Mouse (Mus musculus): ENCODE measurements at regions not wholly inside any gene's neighbourhood (a gene's known extent, or its start where the extent isn't known, plus 50 kb on each side); places are given as distances from the start of the nearest gene placed in this dataset.

GRCm38 (mm10) chr5:90049856-90050255, 166.7 kb upstream of the Adamts3 start:
- Histone ChIP-seq H3K9me3 (ENCODE audit: control insufficient read depth, low read length) (no peaks in the 10 kb centered on the region), H3K4me3 (replicated peaks; ENCODE audit: low read length) (no peak overlapping the region)
- ATAC-seq, result no peak

DNA sequence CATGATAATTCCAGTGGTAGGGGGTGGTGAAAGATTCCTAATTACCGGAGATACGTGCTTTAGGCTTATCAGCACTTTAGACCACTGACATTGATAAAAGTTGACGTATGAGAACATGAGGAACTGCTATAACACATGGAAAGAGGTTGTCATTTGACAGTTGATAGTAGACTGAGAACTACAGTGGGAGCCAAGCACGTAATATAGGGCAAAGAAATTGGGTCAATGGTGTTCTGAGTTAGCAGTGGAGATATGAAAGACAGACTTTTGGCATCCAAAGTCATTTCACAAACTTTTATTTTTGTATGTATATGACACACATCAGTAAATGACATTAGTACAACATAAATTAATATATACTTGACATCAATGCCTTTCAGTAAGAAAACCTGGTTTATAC, 159.6 kb upstream of the Adamts3 start:
- 91% methylated on average over 4 of the region's 4 CpGs for WGBS
- no peaks in the 10 kb centered on the region for H3K4me1 ChIP-seq (replicated peaks; ENCODE audit: control insufficient read depth, insufficient read depth, low read length)

More at GRCm38 (mm10) chr5:90049856-90050255, 166.7 kb upstream of the Adamts3 start:
- no peaks in the 10 kb centered on the region for H3K4me1 ChIP-seq (replicated peaks; ENCODE audit: control insufficient read depth, insufficient read depth, low read length)
- no peak overlapping the region for H3K27ac ChIP-seq (ENCODE audit: low read length)
- no peak overlapping the region for H3K4me2 ChIP-seq (ENCODE audit: low read length)
- H3K27me3 ChIP-seq (replicated peaks; ENCODE audit: control insufficient read depth, insufficient read depth, low read length), result no peaks in the 10 kb centered on the region
- no peak overlapping the region for H3K9ac ChIP-seq (replicated peaks; ENCODE audit: low read depth, low read length)
- 88% methylated on average over 3 of the region's 3 CpGs for WGBS
- H3K36me3 ChIP-seq (ENCODE audit: control insufficient read depth, insufficient read depth), result no peaks in the 10 kb centered on the region

GRCm38 (mm10) chr5:90033103-90033502, 150.0 kb upstream of the Adamts3 start:
- 36% methylated on average over 5 of the region's 5 CpGs for WGBS
- no peaks in the 10 kb centered on the region for H3K9me3 ChIP-seq (ENCODE audit: control insufficient read depth, low read length)
- H3K27ac ChIP-seq (ENCODE audit: low read length), result peak overlapping the region; percentile 85
- peaks cover 5% of the 10 kb centered on the region; the same call in 1 of the 2 replicates for H3K4me1 ChIP-seq (replicated peaks; ENCODE audit: control insufficient read depth, insufficient read depth, low read length)
- no peak overlapping the region for H3K4me2 ChIP-seq (ENCODE audit: low read length)
- no peaks in the 10 kb centered on the region for H3K27me3 ChIP-seq (replicated peaks; ENCODE audit: control insufficient read depth, insufficient read depth, low read length)
- H3K36me3 ChIP-seq (ENCODE audit: control insufficient read depth, insufficient read depth), result no peaks in the 10 kb centered on the region
- no peak overlapping the region for H3K4me3 ChIP-seq (replicated peaks; ENCODE audit: low read length)
- ATAC-seq, result peak; percentile 96
- H3K9ac ChIP-seq (replicated peaks; ENCODE audit: low read depth, low read length), result no peak overlapping the region

More for the DNA sequence above, 159.6 kb upstream of the Adamts3 start:
- H3K27me3 ChIP-seq (replicated peaks; ENCODE audit: control insufficient read depth, insufficient read depth, low read length), result no peaks in the 10 kb centered on the region
- H3K27ac ChIP-seq (ENCODE audit: low read length), result no peak overlapping the region
- ATAC-seq, result no peak
- no peak overlapping the region for H3K4me2 ChIP-seq (ENCODE audit: low read length)
- H3K4me3 ChIP-seq (replicated peaks; ENCODE audit: low read length), result no peak overlapping the region
- H3K9ac ChIP-seq (replicated peaks; ENCODE audit: low read depth, low read length), result no peak overlapping the region
- no peaks in the 10 kb centered on the region for H3K36me3 ChIP-seq (ENCODE audit: control insufficient read depth, insufficient read depth)
- no peaks in the 10 kb centered on the region for H3K9me3 ChIP-seq (ENCODE audit: control insufficient read depth, low read length)

- no peak overlapping the region for H3K4me3 ChIP-seq (replicated peaks; ENCODE audit: low read length)
- no peaks in the 10 kb centered on the region for H3K9me3 ChIP-seq (ENCODE audit: control insufficient read depth, low read length)
- H3K27ac ChIP-seq (ENCODE audit: low read length), result no peak overlapping the region
- 84% methylated on average over 2 of the region's 2 CpGs for WGBS
- H3K9ac ChIP-seq (replicated peaks; ENCODE audit: low read depth, low read length), result no peak overlapping the region
- no peaks in the 10 kb centered on the region for H3K36me3 ChIP-seq (ENCODE audit: control insufficient read depth, insufficient read depth)
- H3K27me3 ChIP-seq (replicated peaks; ENCODE audit: control insufficient read depth, insufficient read depth, low read length), result no peaks in the 10 kb centered on the region
- no peak overlapping the region for H3K4me2 ChIP-seq (ENCODE audit: low read length)
- ATAC-seq, result no peak
- peaks cover 9% of the 10 kb centered on the region; the same call in 1 of the 2 replicates for H3K4me1 ChIP-seq (replicated peaks; ENCODE audit: control insufficient read depth, insufficient read depth, low read length)
Measured at GRCm38 (mm10) chr5:90030737-90031136, 147.6 kb upstream of the Adamts3 start.

DNA sequence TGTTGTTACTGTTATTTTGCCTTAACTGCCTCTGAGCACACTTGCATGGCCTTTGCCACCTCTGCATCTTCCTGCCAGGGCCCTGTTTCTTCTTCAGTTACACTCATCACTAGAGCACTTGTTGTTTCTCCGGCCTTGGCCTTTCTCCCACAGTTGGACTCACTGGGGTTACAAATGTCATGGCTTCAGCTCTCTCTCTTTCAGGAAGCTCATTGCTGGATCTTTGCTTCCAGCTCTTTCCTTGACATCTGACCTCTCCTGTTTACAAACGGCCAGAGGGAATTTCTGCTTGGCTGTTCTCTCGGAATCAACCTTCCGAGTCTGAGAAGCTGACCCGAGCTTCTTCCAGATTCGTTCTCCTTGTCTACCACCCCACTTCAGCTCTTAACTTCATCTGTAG, 146.6 kb upstream of the Adamts3 start:
- 75% methylated on average over 6 of the region's 6 CpGs for WGBS
- Histone ChIP-seq H3K27ac (ENCODE audit: low read length) (no peak overlapping the region), H3K4me2 (ENCODE audit: low read length) (no peak overlapping the region), H3K4me3 (replicated peaks; ENCODE audit: low read length) (no peak overlapping the region), H3K27me3 (replicated peaks; ENCODE audit: control insufficient read depth, insufficient read depth, low read length) (no peaks in the 10 kb centered on the region), H3K9ac (replicated peaks; ENCODE audit: low read depth, low read length) (no peak overlapping the region), H3K36me3 (ENCODE audit: control insufficient read depth, insufficient read depth) (no peaks in the 10 kb centered on the region), H3K4me1 (replicated peaks; ENCODE audit: control insufficient read depth, insufficient read depth, low read length) (peaks cover 9% of the 10 kb centered on the region; the same call in 1 of the 2 replicates), H3K9me3 (ENCODE audit: control insufficient read depth, low read length) (no peaks in the 10 kb centered on the region)
- no peak for ATAC-seq

DNA sequence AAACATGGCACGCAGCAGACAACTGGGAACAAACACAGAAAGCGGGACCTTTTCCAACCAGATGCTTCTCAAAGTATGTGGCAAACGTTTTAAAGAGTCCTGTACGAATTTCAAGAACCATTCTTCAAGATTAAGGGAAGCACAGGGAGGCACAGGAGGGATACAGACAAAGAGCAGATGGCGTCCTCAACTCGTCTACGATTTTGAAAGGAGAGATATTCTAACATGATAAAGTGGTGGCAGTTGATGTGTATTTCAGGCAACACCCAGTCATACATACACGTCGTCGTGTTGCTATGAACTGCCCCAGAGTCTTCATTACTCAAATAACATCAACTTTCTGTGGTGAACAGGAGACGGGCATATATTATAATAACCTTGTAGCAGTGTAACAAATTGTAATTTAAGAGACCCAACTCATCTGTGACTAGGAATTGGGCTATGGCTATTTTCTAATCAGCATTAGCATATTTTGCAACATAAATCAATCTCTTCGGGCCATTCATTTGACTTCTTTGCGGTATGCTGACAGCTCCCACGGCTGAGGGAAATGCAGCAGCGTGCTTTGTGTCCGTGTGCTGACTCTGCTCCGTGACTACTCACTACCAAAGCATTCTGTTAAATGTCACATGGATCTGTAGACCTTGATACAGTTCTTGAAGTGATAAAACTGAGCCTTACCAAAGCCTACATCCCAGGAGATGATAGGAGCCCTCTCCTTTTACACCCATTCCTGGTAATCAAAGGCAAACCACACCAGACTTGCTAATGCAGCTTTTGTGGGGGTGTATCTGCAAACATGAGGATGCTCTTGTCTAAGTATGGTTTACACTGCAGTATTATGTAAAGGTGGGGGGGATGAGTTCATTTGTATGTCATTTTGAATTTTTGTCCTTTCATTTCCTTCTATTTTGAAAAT, 144.0 kb upstream of the Adamts3 start:
- peaks cover 4% of the 10 kb centered on the region; the same call in 1 of the 2 replicates for H3K4me1 ChIP-seq (replicated peaks; ENCODE audit: control insufficient read depth, insufficient read depth, low read length)
- 64% methylated on average over 17 of the region's 17 CpGs for WGBS
- H3K27ac ChIP-seq (ENCODE audit: low read length), result peak overlapping the region; percentile 57
- H3K27me3 ChIP-seq (replicated peaks; ENCODE audit: control insufficient read depth, insufficient read depth, low read length), result no peaks in the 10 kb centered on the region
- H3K9ac ChIP-seq (replicated peaks; ENCODE audit: low read depth, low read length), result no peak overlapping the region
- H3K4me2 ChIP-seq (ENCODE audit: low read length), result no peak overlapping the region
- H3K4me3 ChIP-seq (replicated peaks; ENCODE audit: low read length), result no peak overlapping the region
- no peaks in the 10 kb centered on the region for H3K36me3 ChIP-seq (ENCODE audit: control insufficient read depth, insufficient read depth)
- no peaks in the 10 kb centered on the region for H3K9me3 ChIP-seq (ENCODE audit: control insufficient read depth, low read length)
- ATAC-seq, result peak; percentile 71

- Histone ChIP-seq H3K27ac (ENCODE audit: low read length) (peak overlapping the region; percentile 56), H3K9me3 (ENCODE audit: control insufficient read depth, low read length) (no peaks in the 10 kb centered on the region), H3K4me1 (replicated peaks; ENCODE audit: control insufficient read depth, insufficient read depth, low read length) (no peaks in the 10 kb centered on the region), H3K4me3 (replicated peaks; ENCODE audit: low read length) (no peak overlapping the region), H3K4me2 (ENCODE audit: low read length) (no peak overlapping the region), H3K9ac (replicated peaks; ENCODE audit: low read depth, low read length) (no peak overlapping the region), H3K36me3 (ENCODE audit: control insufficient read depth, insufficient read depth) (no peaks in the 10 kb centered on the region), H3K27me3 (replicated peaks; ENCODE audit: control insufficient read depth, insufficient read depth, low read length) (no peaks in the 10 kb centered on the region)
- ATAC-seq, result peak; percentile 88
- 64% methylated on average over 1 of the region's 1 CpGs for WGBS
Measured at GRCm38 (mm10) chr5:90021447-90021846, 138.3 kb upstream of the Adamts3 start.

GRCm38 (mm10) chr5:90000758-90001157, 117.6 kb upstream of the Adamts3 start:
- Histone ChIP-seq H3K27me3 (replicated peaks; ENCODE audit: control insufficient read depth, insufficient read depth, low read length) (no peaks in the 10 kb centered on the region), H3K9ac (replicated peaks; ENCODE audit: low read depth, low read length) (no peak overlapping the region), H3K9me3 (ENCODE audit: control insufficient read depth, low read length) (no peaks in the 10 kb centered on the region), H3K27ac (ENCODE audit: low read length) (no peak overlapping the region), H3K4me2 (ENCODE audit: low read length) (no peak overlapping the region), H3K4me1 (replicated peaks; ENCODE audit: control insufficient read depth, insufficient read depth, low read length) (no peaks in the 10 kb centered on the region), H3K4me3 (replicated peaks; ENCODE audit: low read length) (no peak overlapping the region), H3K36me3 (ENCODE audit: control insufficient read depth, insufficient read depth) (no peaks in the 10 kb centered on the region)
- no peak for ATAC-seq
- WGBS, result 87% methylated on average over 6 of the region's 6 CpGs

GRCm38 (mm10) chr5:89991568-89991967, 108.4 kb upstream of the Adamts3 start:
- Histone ChIP-seq H3K4me2 (ENCODE audit: low read length) (no peak overlapping the region), H3K27me3 (replicated peaks; ENCODE audit: control insufficient read depth, insufficient read depth, low read length) (no peaks in the 10 kb centered on the region), H3K9ac (replicated peaks; ENCODE audit: low read depth, low read length) (no peak overlapping the region), H3K4me3 (replicated peaks; ENCODE audit: low read length) (no peak overlapping the region), H3K9me3 (ENCODE audit: control insufficient read depth, low read length) (no peaks in the 10 kb centered on the region), H3K4me1 (replicated peaks; ENCODE audit: control insufficient read depth, insufficient read depth, low read length) (no peaks in the 10 kb centered on the region), H3K36me3 (ENCODE audit: control insufficient read depth, insufficient read depth) (no peaks in the 10 kb centered on the region), H3K27ac (ENCODE audit: low read length) (no peak overlapping the region)
- 62% methylated on average over 2 of the region's 2 CpGs for WGBS
- no peak for ATAC-seq
